Mouse (Mus musculus) olfactory bulb, adult 2 months (tissue): ENCODE data around the gene Txnrd1.

Source experiments
- CTCF ChIP-seq: fragments of 200-500 bp; IDR thresholded peaks from 2 replicates; pipeline ENCODE4 v1.5.1; 2012; ENCODE audit warnings: low read depth, mild to moderate bottlenecking, low read length, moderate library complexity; ENCODE audit not compliant: insufficient read depth
- POLR2A ChIP-seq: fragments of 200-500 bp; IDR thresholded peaks from 2 replicates; pipeline ENCODE4 v1.6.1; 2012; ENCODE audit warnings: mild to moderate bottlenecking, low read depth, low read length, moderate library complexity; ENCODE audit not compliant: insufficient read depth

DNA sequence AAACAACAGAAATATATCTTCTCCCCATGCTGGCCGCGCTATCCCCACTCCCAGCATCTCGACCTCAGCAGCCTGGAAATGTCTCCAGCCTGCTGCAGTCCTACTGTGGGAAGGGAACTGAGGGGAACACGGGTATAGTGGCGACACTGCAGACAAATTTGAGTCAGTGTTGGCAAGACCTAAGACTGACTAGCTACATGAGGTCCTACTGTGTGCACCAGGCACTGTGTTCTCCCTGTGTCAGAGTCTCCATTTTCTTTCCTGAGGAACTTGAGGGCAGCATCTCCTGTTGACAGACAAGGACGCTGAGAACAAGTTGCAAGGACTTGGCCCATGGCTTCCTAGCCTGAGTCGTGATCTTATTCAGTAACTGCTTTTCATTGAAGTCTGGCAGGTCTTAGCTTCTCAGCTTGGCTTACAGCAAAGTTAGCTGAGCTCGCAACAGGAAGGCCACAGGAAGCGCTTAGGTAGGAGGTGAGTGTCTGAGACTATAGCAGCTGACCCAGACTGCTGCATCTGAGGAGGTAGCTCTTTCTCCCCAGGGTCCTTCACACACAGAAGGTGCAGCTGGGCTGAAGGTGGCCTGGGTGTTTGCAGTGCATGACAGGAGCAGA lies 58.8 kb downstream of the Txnrd1 start:
- TF ChIP-seq POLR2A (no peak), CTCF (no peak)
